Mouse (Mus musculus) C2C12 (cell line): Measurements from ENCODE around the gene Actr1a. TPM values are rescaled to one million over a fixed set of nuclear protein-coding genes. Genes with fewer than 3 reads are reported as not detected.

Source experiments
- H3K27me3 ChIP-seq: one replicate; pipeline ENCODE4 v1.6.1; 2011; ENCODE audit not compliant: control insufficient read depth, insufficient read depth, insufficient read length
- H3K36me3 ChIP-seq: one replicate; pipeline ENCODE4 v1.6.1; 2011; ENCODE audit not compliant: control insufficient read depth, insufficient read depth
- H3K4me3 ChIP-seq: one replicate; pipeline ENCODE4 v1.5.1; 2011; ENCODE audit warnings: mild to moderate bottlenecking, control low read depth; ENCODE audit not compliant: poor library complexity, insufficient read depth, severe bottlenecking
- H3K79me2 ChIP-seq: one replicate; pipeline ENCODE4 v1.6.1; 2011; ENCODE audit not compliant: control insufficient read depth, insufficient read depth
- H3K79me3 ChIP-seq: one replicate; pipeline ENCODE4 v1.6.1; 2011; ENCODE audit warnings: low read depth, control low read depth
- H3ac ChIP-seq: one replicate; pipeline ENCODE3; 2011; ENCODE audit warnings: low read depth; ENCODE audit not compliant: control insufficient read depth, insufficient read length
- CEBPB ChIP-seq: IDR thresholded peaks from one replicate; pipeline ENCODE4 v1.6.1; 2011; ENCODE audit warnings: low read depth, mild to moderate bottlenecking, control low read depth, moderate library complexity
- CTCF ChIP-seq: IDR thresholded peaks from one replicate; pipeline ENCODE4 v1.5.1; 2011; ENCODE audit not compliant: control insufficient read depth, insufficient read depth, insufficient read length
- FOSL1 ChIP-seq: IDR thresholded peaks from one replicate; pipeline ENCODE4 v1.8.0; 2011; ENCODE audit warnings: mild to moderate bottlenecking, low read length; ENCODE audit not compliant: poor library complexity, insufficient read depth, severe bottlenecking
- MAX ChIP-seq: IDR thresholded peaks from one replicate; pipeline ENCODE4 v1.6.1; 2011; ENCODE audit warnings: mild to moderate bottlenecking, control low read depth
- MYOD1 ChIP-seq: IDR thresholded peaks from one replicate; pipeline ENCODE4 v1.6.1; 2011; ENCODE audit warnings: low read depth; ENCODE audit not compliant: control insufficient read depth, insufficient read length
- MYOG ChIP-seq: IDR thresholded peaks from one replicate; pipeline ENCODE4 v1.6.1; 2011; ENCODE audit not compliant: control insufficient read depth, insufficient read length; ENCODE audit errors: extremely low read depth
- USF1 ChIP-seq: IDR thresholded peaks from one replicate; pipeline ENCODE4 v1.6.1; 2011; ENCODE audit warnings: low read depth, mild to moderate bottlenecking, control low read depth, moderate library complexity
- polyA plus RNA-seq: library from polyadenylated mRNA; unstranded; fragments of >200 nt; fragmentation: generic; extraction: Trizol; gene quantifications from one replicate; pipeline ENCODE4 v1.2.1, GENCODE M21; 2012; ENCODE audit warnings: missing spikeins

The Actr1a gene
- polyA plus RNA-seq, 1 experiment: 149 TPM

- TF ChIP-seq MYOD1 (no peak), CEBPB (no peak), USF1 (no peak), FOSL1 (no peak), CTCF (no peak), MAX (no peak), MYOG (no peak)
- Histone ChIP-seq H3K79me3 (peaks cover 33% of the 10 kb centered on the region), H3ac (no peak overlapping the region), H3K36me3 (peaks cover 4% of the 10 kb centered on the region), H3K79me2 (peaks cover 91% of the 10 kb centered on the region), H3K27me3 (no peaks in the 10 kb centered on the region), H3K4me3 (no peak overlapping the region)
Measured at GRCm38 (mm10) chr19:46420410-46420809, 24.9 kb upstream of the Actr1a start.

GRCm38 (mm10) chr19:46418051-46418450 is 22.5 kb upstream of the Actr1a start:
- Histone ChIP-seq H3K79me2 (peaks cover 99% of the 10 kb centered on the region), H3K27me3 (no peaks in the 10 kb centered on the region), H3K36me3 (no peaks in the 10 kb centered on the region), H3K4me3 (no peak overlapping the region), H3K79me3 (peaks cover 36% of the 10 kb centered on the region), H3ac (no peak overlapping the region)
- TF ChIP-seq MYOG: no peak
- TF ChIP-seq MAX: no peak
- TF ChIP-seq USF1: no peak
- TF ChIP-seq MYOD1: no peak
- no peak for TF ChIP-seq CTCF

DNA sequence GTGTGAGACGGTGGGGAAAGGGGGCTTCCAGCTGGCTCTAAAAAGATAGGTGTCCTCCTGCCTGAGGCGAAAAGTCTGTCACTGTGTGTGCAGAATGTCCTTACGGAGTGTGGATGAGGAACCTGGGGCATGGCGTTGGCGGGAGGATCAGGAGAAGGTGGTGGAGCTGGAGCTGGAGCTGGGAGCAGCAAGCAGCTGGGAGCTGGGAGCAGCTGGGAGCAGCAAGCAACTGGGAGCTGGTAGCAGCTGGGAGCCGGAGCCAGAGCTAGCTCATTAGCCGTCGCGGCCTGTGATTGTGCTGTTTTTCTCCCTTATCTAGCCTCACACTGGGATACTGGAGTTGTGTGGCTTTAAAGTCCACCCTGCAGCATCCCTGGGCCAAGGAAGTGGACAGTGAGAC is 20.7 kb upstream of the Actr1a start:
- Histone ChIP-seq H3K27me3 (no peaks in the 10 kb centered on the region), H3K4me3 (no peak overlapping the region), H3K79me2 (peaks cover 99% of the 10 kb centered on the region), H3K79me3 (peaks cover 37% of the 10 kb centered on the region), H3K36me3 (no peaks in the 10 kb centered on the region), H3ac (no peak overlapping the region)
- TF ChIP-seq MYOD1 (no peak), MAX (no peak), CTCF (no peak), MYOG (no peak), FOSL1 (no peak), CEBPB (no peak), USF1 (no peak)

- no peak for TF ChIP-seq MYOG
- no peak for TF ChIP-seq CTCF
- no peak for TF ChIP-seq CEBPB
- no peak for TF ChIP-seq FOSL1
- TF ChIP-seq MAX: no peak
- no peak for TF ChIP-seq MYOD1
- Histone ChIP-seq H3K4me3 (no peak overlapping the region), H3ac (no peak overlapping the region), H3K79me2 (peaks cover 97% of the 10 kb centered on the region), H3K27me3 (no peaks in the 10 kb centered on the region), H3K79me3 (peaks cover 32% of the 10 kb centered on the region), H3K36me3 (no peaks in the 10 kb centered on the region)
Measured at GRCm38 (mm10) chr19:46414486-46414885, 18.9 kb upstream of the Actr1a start.

DNA sequence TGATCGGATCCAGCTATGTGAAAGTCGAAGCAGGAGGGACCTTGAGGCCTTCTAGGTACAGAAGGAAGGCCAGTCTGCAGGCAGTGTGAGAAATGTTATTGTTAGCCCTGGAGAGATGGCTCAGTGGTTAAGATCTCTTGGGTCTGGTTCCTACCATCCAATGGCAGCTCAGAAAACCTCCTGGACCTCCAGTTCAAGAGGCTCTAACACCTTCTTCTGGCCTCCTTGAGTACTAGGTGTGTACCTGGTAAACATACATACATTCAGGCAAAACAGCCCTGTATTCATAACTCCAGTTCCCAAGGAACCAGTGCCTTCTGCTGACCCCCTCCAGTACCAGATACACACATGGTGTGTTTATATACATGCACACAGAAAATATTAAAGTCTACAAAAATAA is 18.4 kb upstream of the Actr1a start:
- no peak overlapping the region for H3ac ChIP-seq
- no peaks in the 10 kb centered on the region for H3K36me3 ChIP-seq
- no peak for TF ChIP-seq CEBPB
- TF ChIP-seq CTCF: no peak
- no peak for TF ChIP-seq MAX
- TF ChIP-seq MYOD1: no peak
- TF ChIP-seq MYOG: no peak
- TF ChIP-seq FOSL1: no peak
- no peak for TF ChIP-seq USF1

DNA sequence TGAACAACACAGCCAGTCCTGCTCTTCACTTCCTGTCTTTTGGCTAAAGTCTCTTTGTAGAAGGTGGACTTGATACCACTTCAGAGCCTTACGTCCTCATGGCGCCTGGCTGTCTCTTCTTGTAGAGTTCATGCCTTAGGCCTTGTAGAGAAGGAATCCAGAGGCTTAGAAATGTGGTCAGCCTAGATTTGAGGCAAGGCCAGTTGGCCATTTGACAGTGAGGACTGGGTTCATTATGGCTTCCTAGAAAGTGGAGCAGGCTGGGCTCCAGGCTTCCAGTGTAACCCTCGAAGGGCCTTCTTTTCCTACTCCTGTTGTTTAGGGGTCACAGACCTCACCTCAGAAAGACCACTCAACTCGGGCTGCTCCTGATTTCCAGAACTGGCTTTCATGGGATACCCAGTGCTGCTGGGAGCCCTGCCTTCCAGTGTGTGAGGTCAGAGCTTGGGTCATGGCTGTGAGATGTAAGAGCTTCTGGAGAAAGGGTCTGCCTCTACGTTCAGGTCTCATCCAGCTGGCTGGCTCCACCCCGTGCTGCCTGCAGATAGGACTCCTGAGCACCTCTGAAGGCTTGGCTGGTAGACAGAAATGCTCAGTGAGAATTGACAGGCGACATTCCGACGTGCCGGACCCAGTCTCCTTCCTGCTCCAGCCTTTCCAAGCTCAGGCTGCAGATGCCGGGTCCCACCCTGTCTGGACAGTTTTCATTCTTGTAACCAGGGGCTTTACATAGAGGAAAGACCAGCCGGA is 16.7 kb upstream of the Actr1a start:
- H3K36me3 ChIP-seq: no peaks in the 10 kb centered on the region
- TF ChIP-seq CTCF: no peak
- no peak for TF ChIP-seq CEBPB
- no peak for TF ChIP-seq USF1
- no peak for TF ChIP-seq FOSL1
- TF ChIP-seq MYOG: no peak
- TF ChIP-seq MYOD1: no peak
- H3K4me3 ChIP-seq: no peak overlapping the region
- H3K27me3 ChIP-seq: no peaks in the 10 kb centered on the region
- H3K79me2 ChIP-seq: peaks cover 99% of the 10 kb centered on the region
- no peak overlapping the region for H3ac ChIP-seq
- H3K79me3 ChIP-seq: peaks cover 34% of the 10 kb centered on the region

More for the DNA sequence above, 18.4 kb upstream of the Actr1a start:
- Histone ChIP-seq H3K27me3 (no peaks in the 10 kb centered on the region), H3K79me3 (peaks cover 34% of the 10 kb centered on the region), H3K79me2 (peaks cover 97% of the 10 kb centered on the region), H3K4me3 (no peak overlapping the region)
